Mouse (Mus musculus) kidney, postnatal 0 days (tissue): ENCODE data around the gene Hps6. TPM values are rescaled to one million over a fixed set of nuclear protein-coding genes. Genes with fewer than 3 reads are reported as not detected.

ENCODE experiments used
- ATAC-seq: fragments of 200-750 bp; cut with Nextera tagmentation; replicated peaks from 2 replicates; pipeline ENCODE4 v1.8.0; 2017; ENCODE audit warnings: low read depth, moderate number of reproducible peaks, moderate TSS enrichment, moderate library complexity; ENCODE audit not compliant: low FRiP score
- DNase-seq: peaks from one replicate; pipeline ENCODE4 v3.0.0-alpha.2; 2016; ENCODE audit warnings: low spot score
- H3K27ac ChIP-seq: fragments of 300-500 bp; sonication (generic); 2 replicates; pipeline ENCODE4 v1.5.1; 2014; ENCODE audit warnings: mild to moderate bottlenecking
- H3K27me3 ChIP-seq: fragments of 300-500 bp; sonication (generic); 2 replicates; pipeline ENCODE4 v1.6.1; 2014; ENCODE audit warnings: low read length, mixed read lengths; ENCODE audit not compliant: insufficient read depth
- H3K36me3 ChIP-seq: fragments of 300-500 bp; sonication (generic); 2 replicates; pipeline ENCODE4 v1.6.1; 2014; ENCODE audit warnings: low read length, mixed read lengths; ENCODE audit not compliant: insufficient read depth
- H3K4me1 ChIP-seq: fragments of 300-500 bp; sonication (generic); replicated peaks from 2 replicates; pipeline ENCODE4 v1.6.1; 2014; ENCODE audit warnings: antibody characterized with exemption, low read length, mixed read lengths; ENCODE audit not compliant: insufficient read depth
- H3K4me2 ChIP-seq: fragments of 300-500 bp; sonication (generic); 2 replicates; pipeline ENCODE4 v1.6.1; 2014; ENCODE audit warnings: mild to moderate bottlenecking, low read length, moderate library complexity, mixed read lengths
- H3K4me3 ChIP-seq: fragments of 300-500 bp; sonication (generic); replicated peaks from 2 replicates; pipeline ENCODE4 v1.5.1; 2014; ENCODE audit warnings: low read depth, low read length
- H3K9ac ChIP-seq: fragments of 300-500 bp; sonication (generic); 2 replicates; pipeline ENCODE4 v1.6.1; 2014; ENCODE audit warnings: low read depth, low read length
- H3K9me3 ChIP-seq: fragments of 300-500 bp; sonication (generic); replicated peaks from 2 replicates; pipeline ENCODE4 v1.6.1; 2016; ENCODE audit warnings: low read length, inconsistent platforms, mixed read lengths
- CTCF ChIP-seq: IDR thresholded peaks from 2 replicates; pipeline ENCODE4 v1.5.1; 2016; ENCODE audit warnings: antibody characterized with exemption, low read depth, mild to moderate bottlenecking, moderate library complexity
- WGBS: fragments of 180-500 bp; shearing (Covaris S2); extraction: QIAGEN DNeasy Blood & Tissue Kit; methylation state at CpG from one replicate; pipeline ENCODE4 v1.1.7; 2014; 5-methylcytosine and 5-hydroxymethylcytosine counted together
- polyA plus RNA-seq: library from polyadenylated mRNA; unstranded; fragments of >200 nt; fragmentation: Nextera tagmentation; extraction: Ambion mirVana; gene quantifications from 2 replicates; pipeline ENCODE4 v1.2.1, GENCODE M21; 2015

Hps6 gene
- polyA plus RNA-seq, 1 experiment from 2014 or later = 7.2 TPM

- peak; percentile 10 for ATAC-seq
Observed at GRCm38 (mm10) chr19:46044271-46044992, 41.1 kb downstream of the Hps6 start, which contains the start of gene Pprc1. TSS of gene Pprc1 (plus strand) at chr19:46044886.

GRCm38 (mm10) chr19:46044993-46045695 lies 41.8 kb downstream of the Hps6 start, which contains the start of gene Ldb1:
TSS of gene Ldb1 (minus strand) at chr19:46045214.
- no peaks in the 10 kb centered on the region for H3K27me3 ChIP-seq
- DNase-seq (peak; percentile 94), ATAC-seq (peak; percentile 74)
- H3K9ac ChIP-seq = peak within 1 kb of the TSS; percentile 95
- no peaks in the 10 kb centered on the region for H3K36me3 ChIP-seq
- peak within 1 kb of the TSS; percentile 99 for H3K27ac ChIP-seq
- peaks cover 52% of the 10 kb centered on the region for H3K4me1 ChIP-seq
- H3K9me3 ChIP-seq = no peaks in the 10 kb centered on the region
- H3K4me2 ChIP-seq = peak within 1 kb of the TSS; percentile 86
- under 1% methylated on average over 76 of the region's 84 CpGs for WGBS
- H3K4me3 ChIP-seq = peak within 1 kb of the TSS; percentile 99
- no peak for TF ChIP-seq CTCF

More at GRCm38 (mm10) chr19:46044271-46044992, 41.1 kb downstream of the Hps6 start, which contains the start of gene Pprc1:
- Histone ChIP-seq H3K4me3 (peak within 1 kb of the TSS; percentile 99), H3K27me3 (no peaks in the 10 kb centered on the region), H3K9me3 (no peaks in the 10 kb centered on the region), H3K36me3 (no peaks in the 10 kb centered on the region), H3K4me1 (peaks cover 55% of the 10 kb centered on the region), H3K4me2 (peak within 1 kb of the TSS; percentile 86), H3K9ac (peak within 1 kb of the TSS; percentile 95), H3K27ac (peak within 1 kb of the TSS; percentile 99)
- DNase-seq = peak; percentile 89
- TF ChIP-seq CTCF = no peak
- WGBS = under 1% methylated on average over 33 of the region's 34 CpGs

GRCm38 (mm10) chr19:46045696-46046311 lies 42.5 kb downstream of the Hps6 start:
- peak overlapping the region; percentile 95 for H3K9ac ChIP-seq
- H3K4me1 ChIP-seq = peaks cover 46% of the 10 kb centered on the region
- H3K4me3 ChIP-seq = peak overlapping the region; percentile 99
- DNase-seq (peak; percentile 97), ATAC-seq (peak; percentile 49)
- H3K36me3 ChIP-seq = no peaks in the 10 kb centered on the region
- no peaks in the 10 kb centered on the region for H3K9me3 ChIP-seq
- TF ChIP-seq CTCF = no peak
- H3K4me2 ChIP-seq = peak overlapping the region; percentile 86
- H3K27ac ChIP-seq = peak overlapping the region; percentile 99
- WGBS = 1% methylated on average over 7 of the region's 7 CpGs
- H3K27me3 ChIP-seq = no peaks in the 10 kb centered on the region

DNA sequence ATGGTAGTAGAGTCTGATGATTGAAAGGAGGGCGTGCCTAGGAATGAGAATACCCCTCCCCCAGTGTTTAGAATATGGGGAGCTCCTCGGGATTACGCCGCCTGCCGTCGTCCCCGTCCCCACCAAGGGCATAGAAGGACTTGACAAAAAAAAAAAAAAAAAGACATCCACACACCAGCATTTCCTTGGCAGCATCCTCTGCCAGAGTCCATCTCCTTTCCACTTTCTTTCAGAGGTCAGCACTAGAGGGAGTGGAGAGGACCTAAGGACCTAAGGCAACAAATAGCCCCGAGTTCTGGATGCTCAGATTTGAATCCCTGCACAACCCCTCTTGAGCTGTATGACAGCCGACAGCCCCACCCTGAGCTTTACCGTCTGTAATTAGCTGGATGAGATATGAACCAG lies 43.3 kb downstream of the Hps6 start:
- Histone ChIP-seq H3K4me3 (0 out of 2 replicates have a peak overlapping the region, but pooled peaks have one; percentile 99), H3K27me3 (no peaks in the 10 kb centered on the region), H3K4me1 (peaks cover 38% of the 10 kb centered on the region), H3K27ac (peak overlapping the region; percentile 99), H3K9ac (peak overlapping the region; percentile 95; the same call in 1 of the 2 replicates), H3K4me2 (peak overlapping the region; percentile 86), H3K36me3 (no peaks in the 10 kb centered on the region), H3K9me3 (no peaks in the 10 kb centered on the region)
- peak; percentile 40 for TF ChIP-seq CTCF
- ATAC-seq = no peak
- WGBS = 8% methylated on average over 10 of the region's 10 CpGs
- peak; percentile 69 for DNase-seq

DNA sequence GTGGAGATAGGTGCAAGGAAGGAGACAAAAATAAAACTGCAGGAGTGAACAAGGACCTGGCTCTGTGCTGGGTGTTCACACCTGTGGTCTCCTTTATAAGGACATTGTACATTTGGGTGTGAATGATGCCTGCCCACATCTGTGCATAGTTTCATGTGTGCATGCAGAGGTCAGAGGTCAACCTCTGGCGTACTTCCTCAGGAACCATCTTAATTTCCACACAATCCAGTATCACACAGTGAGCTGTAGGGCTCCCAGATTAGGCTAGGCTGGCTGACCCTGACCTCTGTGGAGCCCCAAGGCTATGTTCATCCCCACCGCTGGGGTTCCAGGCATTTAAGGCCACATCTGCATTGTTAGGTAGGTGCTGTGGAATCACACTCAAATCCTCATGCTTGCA lies 44.1 kb downstream of the Hps6 start:
- no peak overlapping the region for H3K4me2 ChIP-seq
- H3K9ac ChIP-seq = no peak overlapping the region
- no peaks in the 10 kb centered on the region for H3K36me3 ChIP-seq
- TF ChIP-seq CTCF = no peak
- H3K27ac ChIP-seq = no peak overlapping the region
- H3K4me3 ChIP-seq = no peak overlapping the region
- 73% methylated on average over 2 of the region's 2 CpGs for WGBS
- H3K9me3 ChIP-seq = no peaks in the 10 kb centered on the region
- DNase-seq (no peak), ATAC-seq (no peak)
- peaks cover 31% of the 10 kb centered on the region for H3K4me1 ChIP-seq
- no peaks in the 10 kb centered on the region for H3K27me3 ChIP-seq

GRCm38 (mm10) chr19:46049129-46049528 lies 45.8 kb downstream of the Hps6 start:
- WGBS = 68% methylated on average over 4 of the region's 4 CpGs
- DNase-seq = no peak
- TF ChIP-seq CTCF = no peak
- no peaks in the 10 kb centered on the region for H3K27me3 ChIP-seq
- peaks cover 14% of the 10 kb centered on the region for H3K4me1 ChIP-seq
- no peak overlapping the region for H3K9ac ChIP-seq
- no peaks in the 10 kb centered on the region for H3K9me3 ChIP-seq
- H3K27ac ChIP-seq = no peak overlapping the region
- no peak overlapping the region for H3K4me3 ChIP-seq
- no peak for ATAC-seq
- H3K4me2 ChIP-seq = no peak overlapping the region
- H3K36me3 ChIP-seq = no peaks in the 10 kb centered on the region
